Mouse (Mus musculus): ENCODE results near the gene Asxl1. TPM values are rescaled to one million over a fixed set of nuclear protein-coding genes. Genes with fewer than 3 reads are reported as not detected.

Asxl1 gene
- total RNA-seq, 1 experiment = 44.8 TPM

GRCm38 (mm10) chr2:153421233-153421632 is 75.6 kb downstream of the Asxl1 start:
- H3K4me1 ChIP-seq (ENCODE audit: control insufficient read depth in 2 of 2, insufficient read depth in 2 of 2, low read length in 2 of 2, poor library complexity in 1 of 2) = peaks cover 0 to 17% of the 10 kb centered on the region in 2 experiments; a peak in 2 of 4 replicates
- DNase-seq (ENCODE audit: low read depth, low spot score) = no peak
- H3K9ac ChIP-seq (ENCODE audit: insufficient read depth, low read depth, low read length, poor library complexity, severe bottlenecking) = no peak overlapping the region
- peaks cover 11% of the 10 kb centered on the region; the same call in 1 of the 2 replicates for H3K36me3 ChIP-seq (ENCODE audit: control insufficient read depth, insufficient read depth, low read length, poor library complexity, severe bottlenecking)
- TF ChIP-seq MAFK (IDR thresholded peaks at IDR 0.05; ENCODE audit: insufficient read depth, low read depth, low read length) (no peak), ZNF384 (IDR thresholded peaks at IDR 0.05; ENCODE audit: low read depth, low read length) (no peak)
- H3K9me3 ChIP-seq (ENCODE audit: control insufficient read depth, insufficient read depth, low read depth, low read length) = no peaks in the 10 kb centered on the region
- in situ Hi-C loops (cut with MboI; ENCODE audit: low sequenced_read_pairs in 2 of 2, unreplicated experiment in 2 of 2) = no loop called here
- no peak overlapping the region for H3K27ac ChIP-seq (ENCODE audit: insufficient read depth, low read depth, low read length, poor library complexity, severe bottlenecking)
- no peak overlapping the region for H3K4me3 ChIP-seq (ENCODE audit: insufficient read depth in 1 of 2, low read depth in 1 of 2, low read length in 2 of 2, poor library complexity in 1 of 2, severe bottlenecking in 1 of 2)

- Histone ChIP-seq H3K9me3 (ENCODE audit: control insufficient read depth, insufficient read depth, low read depth, low read length) (no peaks in the 10 kb centered on the region), H3K27ac (ENCODE audit: insufficient read depth, low read depth, low read length, poor library complexity, severe bottlenecking) (no peak overlapping the region), H3K36me3 (ENCODE audit: control insufficient read depth, insufficient read depth, low read length, poor library complexity, severe bottlenecking) (peaks cover 8% of the 10 kb centered on the region; the same call in 1 of the 2 replicates), H3K4me1 (ENCODE audit: control insufficient read depth in 2 of 2, insufficient read depth in 2 of 2, low read length in 2 of 2, poor library complexity in 1 of 2) (peaks cover 0 to 21% of the 10 kb centered on the region in 2 experiments; a peak in 2 of 4 replicates), H3K4me3 (ENCODE audit: insufficient read depth in 1 of 2, low read depth in 1 of 2, low read length in 2 of 2, poor library complexity in 1 of 2, severe bottlenecking in 1 of 2) (no peak overlapping the region), H3K9ac (ENCODE audit: insufficient read depth, low read depth, low read length, poor library complexity, severe bottlenecking) (no peak overlapping the region)
- no peak for DNase-seq (ENCODE audit: low read depth, low spot score)
- no peak for TF ChIP-seq ZC3H11A (IDR thresholded peaks at IDR 0.05; ENCODE audit: borderline replicate concordance, low read depth, low read length)
- TF ChIP-seq HCFC1 (IDR thresholded peaks at IDR 0.05; ENCODE audit: borderline replicate concordance, insufficient read depth, low read length) = no peak
- no peak for TF ChIP-seq CHD2 (IDR thresholded peaks at IDR 0.05; ENCODE audit: low read depth, low read length)
- no peak for TF ChIP-seq MAFK (IDR thresholded peaks at IDR 0.05; ENCODE audit: insufficient read depth, low read depth, low read length)
- TF ChIP-seq ZNF384 (IDR thresholded peaks at IDR 0.05; ENCODE audit: low read depth, low read length) = no peak
- in situ Hi-C loops (cut with MboI; ENCODE audit: low sequenced_read_pairs in 2 of 2, unreplicated experiment in 2 of 2) = no loop called here
Measured at GRCm38 (mm10) chr2:153422051-153422450, 76.4 kb downstream of the Asxl1 start.

GRCm38 (mm10) chr2:153423113-153423512 is 77.5 kb downstream of the Asxl1 start:
- H3K9ac ChIP-seq (ENCODE audit: insufficient read depth, low read depth, low read length, poor library complexity, severe bottlenecking) = no peak overlapping the region
- no peak overlapping the region; the same call in 1 of the 2 replicates for H3K27ac ChIP-seq (ENCODE audit: insufficient read depth, low read depth, low read length, poor library complexity, severe bottlenecking)
- H3K4me1 ChIP-seq (ENCODE audit: control insufficient read depth in 2 of 2, insufficient read depth in 2 of 2, low read length in 2 of 2, poor library complexity in 1 of 2) = peaks cover 0 to 21% of the 10 kb centered on the region in 2 experiments; a peak in 2 of 4 replicates
- TF ChIP-seq ZC3H11A (IDR thresholded peaks at IDR 0.05; ENCODE audit: borderline replicate concordance, low read depth, low read length) (no peak), CHD2 (IDR thresholded peaks at IDR 0.05; ENCODE audit: low read depth, low read length) (no peak), ZNF384 (IDR thresholded peaks at IDR 0.05; ENCODE audit: low read depth, low read length) (no peak), MAFK (IDR thresholded peaks at IDR 0.05; ENCODE audit: insufficient read depth, low read depth, low read length) (no peak), HCFC1 (IDR thresholded peaks at IDR 0.05; ENCODE audit: borderline replicate concordance, insufficient read depth, low read length) (no peak)
- no peaks in the 10 kb centered on the region for H3K9me3 ChIP-seq (ENCODE audit: control insufficient read depth, insufficient read depth, low read depth, low read length)
- no peak overlapping the region for H3K4me3 ChIP-seq (ENCODE audit: insufficient read depth in 1 of 2, low read depth in 1 of 2, low read length in 2 of 2, poor library complexity in 1 of 2, severe bottlenecking in 1 of 2)
- no peak for DNase-seq (ENCODE audit: low read depth, low spot score)
- no peaks in the 10 kb centered on the region for H3K36me3 ChIP-seq (ENCODE audit: control insufficient read depth, insufficient read depth, low read length, poor library complexity, severe bottlenecking)
- in situ Hi-C loops (cut with MboI; ENCODE audit: low sequenced_read_pairs in 2 of 2, unreplicated experiment in 2 of 2) = no loop called here

- no peak for TF ChIP-seq ZNF384 (IDR thresholded peaks at IDR 0.05; ENCODE audit: low read depth, low read length)
- no peak for TF ChIP-seq ZC3H11A (IDR thresholded peaks at IDR 0.05; ENCODE audit: borderline replicate concordance, low read depth, low read length)
- TF ChIP-seq MAFK (IDR thresholded peaks at IDR 0.05; ENCODE audit: insufficient read depth, low read depth, low read length) = no peak
- no peak for TF ChIP-seq HCFC1 (IDR thresholded peaks at IDR 0.05; ENCODE audit: borderline replicate concordance, insufficient read depth, low read length)
- no peak for TF ChIP-seq CHD2 (IDR thresholded peaks at IDR 0.05; ENCODE audit: low read depth, low read length)
- no peak overlapping the region for H3K27ac ChIP-seq (ENCODE audit: insufficient read depth, low read depth, low read length, poor library complexity, severe bottlenecking)
- in situ Hi-C loops (cut with MboI; ENCODE audit: low sequenced_read_pairs in 2 of 2, unreplicated experiment in 2 of 2) = no loop called here
- H3K9ac ChIP-seq (ENCODE audit: insufficient read depth, low read depth, low read length, poor library complexity, severe bottlenecking) = no peak overlapping the region
- peaks cover 0 to 21% of the 10 kb centered on the region in 2 experiments; a peak in 2 of 4 replicates for H3K4me1 ChIP-seq (ENCODE audit: control insufficient read depth in 2 of 2, insufficient read depth in 2 of 2, low read length in 2 of 2, poor library complexity in 1 of 2)
- H3K9me3 ChIP-seq (ENCODE audit: control insufficient read depth, insufficient read depth, low read depth, low read length) = no peaks in the 10 kb centered on the region
- H3K4me3 ChIP-seq (ENCODE audit: insufficient read depth in 1 of 2, low read depth in 1 of 2, low read length in 2 of 2, poor library complexity in 1 of 2, severe bottlenecking in 1 of 2) = no peak overlapping the region
- no peaks in the 10 kb centered on the region for H3K36me3 ChIP-seq (ENCODE audit: control insufficient read depth, insufficient read depth, low read length, poor library complexity, severe bottlenecking)
- DNase-seq (ENCODE audit: low read depth, low spot score) = no peak
Measured at GRCm38 (mm10) chr2:153424557-153424956, 78.9 kb downstream of the Asxl1 start.

All from ES-E14 (cell line).